Mouse (Mus musculus) bone marrow, adult 2 months (tissue): ENCODE results near the gene Kcnk5.

Experiments used
- CTCF ChIP-seq: fragments of 200-500 bp; IDR thresholded peaks from 2 replicates; pipeline ENCODE4 v1.5.1; 2011; ENCODE audit warnings: low read length, control low read depth; ENCODE audit not compliant: control insufficient read depth, insufficient read depth
- POLR2A ChIP-seq: fragments of 200-500 bp; IDR thresholded peaks from 2 replicates; pipeline ENCODE4 v1.6.1; 2011; ENCODE audit warnings: low read depth, mild to moderate bottlenecking, control low read depth, low read length, borderline replicate concordance; ENCODE audit not compliant: control insufficient read depth

DNA sequence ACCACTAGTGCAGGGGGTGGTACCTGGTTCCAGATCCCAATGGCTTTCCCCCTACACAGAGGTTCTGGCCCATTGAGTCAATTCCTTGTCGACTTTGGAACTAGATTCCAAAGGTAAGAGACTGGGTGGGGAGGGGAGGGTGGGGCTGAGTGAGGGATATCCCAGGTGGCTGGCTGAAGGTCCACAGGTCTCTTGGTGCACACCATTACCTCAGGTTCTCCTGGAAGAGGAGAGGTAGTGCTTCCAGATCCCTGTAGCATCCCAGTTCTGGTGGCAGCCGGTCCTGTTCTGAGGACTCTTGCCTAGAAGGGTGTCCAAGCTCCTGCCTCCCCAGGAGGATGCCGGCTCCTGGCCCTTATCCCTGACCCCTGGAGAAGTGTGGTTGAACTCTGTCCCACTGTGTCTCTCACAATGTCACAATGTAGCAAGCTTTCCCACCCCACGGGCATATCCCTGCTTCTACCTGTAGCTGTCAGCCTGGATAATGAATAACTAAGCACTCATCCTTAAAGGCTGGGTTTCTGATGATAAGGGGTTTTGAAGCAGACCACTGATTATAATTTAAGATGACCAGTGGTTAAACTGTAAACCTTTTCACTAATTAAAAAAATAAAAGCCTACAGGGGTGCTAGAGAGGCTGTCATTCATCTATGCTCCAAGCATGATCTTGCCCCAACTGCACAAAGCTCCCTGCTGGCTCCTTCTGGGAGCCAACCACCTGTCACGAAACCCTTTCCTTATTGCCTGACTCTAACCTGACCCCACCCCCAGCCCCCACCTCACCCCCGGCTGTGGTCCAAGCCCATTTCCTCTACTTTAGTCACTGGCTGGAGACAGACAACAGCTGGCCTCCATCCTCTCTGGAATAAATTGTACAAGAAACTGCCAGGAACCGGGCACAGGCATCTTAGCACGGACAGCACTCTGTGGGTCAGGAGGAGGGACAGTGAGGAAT, 22.6 kb downstream of the Kcnk5 start:
- TF ChIP-seq CTCF (no peak), POLR2A (no peak)
